Mouse (Mus musculus) ovary, adult 2 months (tissue): ENCODE results near the gene Pdcd4. TPM values are rescaled to one million over a fixed set of nuclear protein-coding genes. Genes with fewer than 3 reads are reported as not detected.

Experiments used
- polyA plus RNA-seq: library from polyadenylated mRNA; depleted of rRNA; stranded (reverse); fragments of >200 nt; gene quantifications from 2 replicates; pipeline ENCODE4 v1.2.3, GENCODE M21; 2012; rRNA removed

The Pdcd4 gene
- polyA plus RNA-seq = 6.0 and 6.6 TPM in 2 replicates

DNA sequence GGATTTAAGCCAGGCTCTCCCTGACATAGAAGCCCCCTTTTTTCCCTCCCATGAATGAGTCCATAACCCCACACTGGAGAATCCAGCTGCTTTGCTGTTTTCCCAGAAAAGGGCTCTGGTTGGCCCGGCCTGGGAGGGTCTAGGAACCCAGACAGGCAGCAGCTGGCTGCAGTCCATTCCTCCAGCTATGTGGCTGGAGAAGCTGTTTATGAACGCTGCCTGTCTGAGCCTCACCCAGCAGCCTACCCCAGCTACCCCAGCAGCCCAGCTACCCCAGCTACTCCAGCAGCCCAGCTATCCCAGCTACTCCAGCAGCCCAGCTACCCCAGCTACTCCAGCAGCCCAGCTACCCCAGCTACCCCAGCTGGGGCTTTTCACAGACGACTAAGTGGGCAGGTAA lies at the start of gene Pdcd4:
Gene Pdcd4 (plus strand): TSS at position 171 of the 400 bp plus-strand sequence.

DNA sequence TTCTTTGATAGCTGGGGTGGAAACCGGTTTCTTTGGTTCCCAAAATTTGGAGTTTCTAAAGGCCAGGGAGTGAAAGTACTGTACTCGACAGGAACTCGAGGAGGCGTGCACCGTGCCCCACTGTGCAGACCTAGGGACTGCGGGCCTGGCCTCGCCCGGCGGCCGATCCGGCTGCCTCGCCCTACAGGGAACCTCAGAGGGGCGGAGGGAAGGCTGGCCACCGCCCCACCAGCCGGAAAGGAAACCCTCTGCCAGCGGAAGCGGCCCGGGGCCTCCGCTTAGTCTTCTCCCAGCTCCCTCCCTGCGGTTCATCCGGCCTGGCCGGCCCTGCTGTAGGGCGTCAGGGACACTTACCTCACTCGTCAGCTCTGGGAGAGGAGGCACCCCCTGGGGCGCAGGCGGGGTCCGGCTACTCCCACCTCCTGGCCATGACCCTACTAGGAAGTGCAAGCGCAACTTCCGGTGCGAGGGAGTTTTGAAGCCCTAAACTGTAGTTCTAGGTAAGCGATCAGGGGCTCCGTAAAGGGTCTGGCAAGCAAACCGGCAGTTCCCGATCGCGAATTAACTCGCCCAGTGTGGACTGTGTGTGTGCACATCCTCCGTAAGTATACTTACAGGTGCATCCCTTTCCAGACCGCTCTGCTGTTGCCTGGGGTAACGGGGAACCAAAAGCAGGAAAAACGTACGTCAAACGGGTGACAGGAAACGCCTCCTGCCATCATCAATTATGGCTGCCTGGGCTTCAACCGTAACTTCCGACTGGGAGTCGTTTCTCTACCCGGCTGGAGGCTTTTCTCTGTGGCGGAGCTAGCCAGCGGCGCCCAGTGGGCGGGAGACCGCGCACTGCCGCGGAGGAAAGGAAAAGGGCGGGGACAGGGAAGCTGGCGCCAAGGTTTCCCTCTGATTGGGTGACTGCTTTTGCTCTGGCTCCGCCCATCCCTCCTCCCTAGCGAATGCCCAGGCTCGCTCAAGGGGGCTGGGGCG lies 52.1 kb downstream of the Pdcd4 start, which contains the start of the genes Shoc2 and Bbip1:
Gene Shoc2 (plus strand): TSS at position 505 of the 984 bp plus-strand sequence.
Gene Bbip1 (minus strand): TSS at position 826 of the 984 bp plus-strand sequence.

Other genes starting within 250 kb of the Pdcd4 start
- 2.0 and 2.5 TPM in 2 replicates for gene Rbm20, start 214.9 kb upstream of the Pdcd4 start, polyA plus RNA-seq
- 11.1 and 12.8 TPM in 2 replicates for gene Shoc2, start 52.1 kb downstream of the Pdcd4 start, polyA plus RNA-seq
- gene Bbip1, start 52.4 kb downstream of the Pdcd4 start, polyA plus RNA-seq = 3.3 and 3.8 TPM in 2 replicates
- gene Adra2a, start 151.9 kb downstream of the Pdcd4 start, polyA plus RNA-seq = 7.8 and 8.7 TPM in 2 replicates